Mouse (Mus musculus) right cerebral cortex, adult 2 months (tissue): ENCODE measurements around the gene Nme1.

Experiments
- DNase-seq, 2 experiments: peaks; one replicate each; pipeline ENCODE4 v3.0.0; 2021 to 2022; ENCODE audit warnings: low spot score in 2 of 2

Nme1 gene

GRCm38 (mm10) chr11:93968005-93968847 lies at the start of gene Nme1, which contains the start of gene Gm20390:
TSS of gene Nme1 (minus strand) at chr11:93968521.
TSS of gene Gm20390 (minus strand) at chr11:93968293.
- DNase-seq, result peak; percentile 99 to 100

- no peak for DNase-seq
Observed at GRCm38 (mm10) chr11:94003346-94003745, 35.0 kb upstream of the Nme1 start.

- no peak for DNase-seq
Observed at GRCm38 (mm10) chr11:93999276-93999675, 31.0 kb upstream of the Nme1 start.

- DNase-seq, result peak in 1 of 2 experiments; percentile 21
Observed at GRCm38 (mm10) chr11:93997141-93997775, 28.9 kb upstream of the Nme1 start.

- DNase-seq, result peak; percentile 21 to 31
Observed at GRCm38 (mm10) chr11:93996306-93997140, 28.2 kb upstream of the Nme1 start.

- peak; percentile 83 to 90 for DNase-seq
Observed at GRCm38 (mm10) chr11:93995720-93996305, 27.5 kb upstream of the Nme1 start, which contains the start of gene Spag9. TSS of gene Spag9 (plus strand) at chr11:93996091.

GRCm38 (mm10) chr11:93995111-93995719 lies 26.9 kb upstream of the Nme1 start:
- peak; percentile 82 to 84 for DNase-seq

- DNase-seq, result no peak
Observed at GRCm38 (mm10) chr11:93994531-93994930, 26.2 kb upstream of the Nme1 start.

GRCm38 (mm10) chr11:93988328-93989062 lies 20.2 kb upstream of the Nme1 start:
- DNase-seq, result no peak

GRCm38 (mm10) chr11:93987625-93988327 lies 19.5 kb upstream of the Nme1 start:
- no peak for DNase-seq

- no peak for DNase-seq
Observed at GRCm38 (mm10) chr11:93987026-93987425, 18.7 kb upstream of the Nme1 start.

GRCm38 (mm10) chr11:93986298-93986697 lies 18.0 kb upstream of the Nme1 start:
- DNase-seq, result no peak

GRCm38 (mm10) chr11:93985265-93985664 lies 16.9 kb upstream of the Nme1 start:
- DNase-seq, result no peak

- no peak for DNase-seq
Observed at GRCm38 (mm10) chr11:93984619-93985018, 16.3 kb upstream of the Nme1 start.

GRCm38 (mm10) chr11:93979502-93980049 lies 11.3 kb upstream of the Nme1 start:
- DNase-seq, result no peak

GRCm38 (mm10) chr11:93972951-93973350 lies 4.6 kb upstream of the Nme1 start:
- DNase-seq, result no peak

GRCm38 (mm10) chr11:93969799-93970198 lies 1.5 kb upstream of the Nme1 start:
- no peak for DNase-seq

- no peak for DNase-seq
Observed at GRCm38 (mm10) chr11:93969171-93969570, 850 bp upstream of the Nme1 start.

- no peak for DNase-seq
Observed at GRCm38 (mm10) chr11:93968848-93969128, 467 bp upstream of the Nme1 start.

GRCm38 (mm10) chr11:93967381-93967780 lies 940 bp downstream of the Nme1 start:
- DNase-seq, result no peak
